Mouse (Mus musculus): ENCODE measurements around the gene Slc11a2. TPM values are rescaled to one million over a fixed set of nuclear protein-coding genes. Genes with fewer than 3 reads are reported as not detected.

The Slc11a2 gene
- total and polyA plus RNA-seq, 3 experiments: 24.4 to 43.7 (median 38.9) TPM

DNA sequence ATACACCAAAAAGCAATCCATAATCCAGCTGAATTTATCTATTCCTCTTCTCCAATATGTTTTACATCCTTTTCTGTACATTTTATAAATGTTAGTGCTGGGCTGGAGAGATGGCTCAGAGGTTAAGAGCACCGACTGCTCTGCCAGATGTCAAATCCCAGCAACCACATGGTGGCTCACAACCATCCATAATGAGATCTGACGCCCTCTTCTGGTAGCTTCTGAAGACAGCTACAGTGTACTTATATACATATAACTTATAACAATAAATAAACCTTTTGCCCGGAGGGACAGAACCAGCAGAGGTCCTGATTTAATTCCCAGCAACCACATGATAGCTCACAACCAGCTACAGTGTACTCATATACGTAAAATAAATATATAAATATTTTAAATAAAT lies 23.7 kb upstream of the Slc11a2 start:
- TF ChIP-seq POLR2A (IDR thresholded peaks at IDR 0.05; ENCODE audit: insufficient read depth, low read depth, low read length) (no peak), EP300 (IDR thresholded peaks at IDR 0.05; ENCODE audit: insufficient read depth, low read depth, low read length) (no peak), CTCF (IDR thresholded peaks at IDR 0.05) (no peak)
- no peak overlapping the region for H3K4me3 ChIP-seq
- H3K4me1 ChIP-seq (ENCODE audit: control insufficient read depth, insufficient read depth, low read length): peaks cover 2% of the 10 kb centered on the region; the same call in 1 of the 2 replicates
- no peak overlapping the region for H3K9ac ChIP-seq (ENCODE audit: low read depth, low read length)
- H3K27ac ChIP-seq: no peak overlapping the region
- DNase-seq: no peak
- H3K27me3 ChIP-seq (ENCODE audit: control insufficient read depth, insufficient read depth, low read length): no peaks in the 10 kb centered on the region
- no peaks in the 10 kb centered on the region for H3K36me3 ChIP-seq (ENCODE audit: control insufficient read depth, insufficient read depth, low read length)
- WGBS: 83% methylated on average over 4 of the region's 4 CpGs
- no peaks in the 10 kb centered on the region for H3K79me2 ChIP-seq (replicated peaks; ENCODE audit: control insufficient read depth, insufficient read depth, low read length)
- intact Hi-C loops (cut with DNase I): no loop called here

DNA sequence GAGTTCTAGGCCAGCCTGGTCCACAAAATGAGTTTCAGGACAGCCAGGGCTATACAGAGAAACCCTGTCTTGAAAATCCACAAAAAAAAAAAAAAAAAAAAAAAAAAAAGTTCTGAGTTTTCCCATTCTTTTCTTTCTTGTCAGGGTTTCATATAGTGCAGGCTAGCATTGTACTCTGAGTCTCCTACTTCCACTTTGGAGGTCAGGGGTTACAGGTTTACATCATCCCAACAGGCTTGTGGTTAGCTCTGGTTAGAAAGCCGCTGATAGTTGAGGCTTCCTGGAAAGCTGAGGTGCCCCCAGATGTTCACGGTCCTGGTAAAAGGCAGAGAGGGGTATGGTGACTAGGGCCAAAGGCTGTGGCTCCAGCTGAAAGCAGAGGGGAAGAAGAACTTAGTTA lies 22.0 kb upstream of the Slc11a2 start:
- no peak for DNase-seq
- Histone ChIP-seq H3K36me3 (ENCODE audit: control insufficient read depth, insufficient read depth, low read length) (no peaks in the 10 kb centered on the region), H3K79me2 (replicated peaks; ENCODE audit: control insufficient read depth, insufficient read depth, low read length) (no peaks in the 10 kb centered on the region), H3K27ac (no peak overlapping the region), H3K27me3 (ENCODE audit: control insufficient read depth, insufficient read depth, low read length) (no peaks in the 10 kb centered on the region), H3K9ac (ENCODE audit: low read depth, low read length) (no peak overlapping the region), H3K4me3 (no peak overlapping the region), H3K4me1 (ENCODE audit: control insufficient read depth, insufficient read depth, low read length) (peaks cover 5% of the 10 kb centered on the region)
- 64% methylated on average over 2 of the region's 2 CpGs for whole genome bisulfite sequencing
- intact Hi-C loops (cut with DNase I): no loop called here
- TF ChIP-seq POLR2A (IDR thresholded peaks at IDR 0.05; ENCODE audit: insufficient read depth, low read depth, low read length) (no peak), EP300 (IDR thresholded peaks at IDR 0.05; ENCODE audit: insufficient read depth, low read depth, low read length) (no peak)

DNA sequence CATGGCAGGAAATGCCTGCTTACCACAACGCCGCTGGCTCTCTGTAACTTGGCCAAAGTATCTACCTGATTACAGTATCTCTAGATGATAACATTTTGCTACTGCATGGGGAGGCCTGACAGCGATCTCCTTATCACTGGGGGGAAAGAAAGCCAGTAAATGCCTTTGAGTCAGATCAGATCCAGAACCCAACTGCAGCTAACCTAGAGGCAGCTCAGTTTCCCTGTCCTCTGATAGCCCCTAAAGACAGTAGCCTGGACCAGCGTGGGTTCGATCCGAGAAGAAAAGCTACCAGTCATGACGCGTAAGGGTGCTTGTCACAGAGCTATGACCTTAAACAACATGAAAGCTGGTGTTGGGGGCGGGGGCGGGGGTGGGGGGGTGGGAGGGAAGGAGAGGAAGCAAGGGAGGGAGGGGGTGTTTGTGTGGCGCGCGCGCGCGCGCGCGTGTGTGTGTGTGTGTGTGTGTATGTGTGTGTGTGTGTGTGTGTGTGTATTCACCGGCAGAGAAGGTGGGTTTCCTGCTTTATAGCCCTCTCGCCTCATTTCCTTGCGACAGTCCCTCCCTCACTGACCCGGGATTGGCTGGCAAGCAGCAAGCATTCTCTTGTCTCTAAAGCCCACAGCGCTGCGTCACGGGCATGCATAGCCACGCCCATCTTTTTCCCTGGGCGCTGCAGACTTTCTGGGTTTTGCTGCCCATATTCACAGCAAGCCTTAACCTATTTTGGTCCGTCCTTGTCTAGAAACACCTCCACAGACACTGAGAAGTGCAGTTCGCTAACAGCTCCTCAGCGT lies 18.5 kb upstream of the Slc11a2 start:
- peak overlapping the region; percentile 76 for H3K9ac ChIP-seq (ENCODE audit: low read depth, low read length)
- TF ChIP-seq CTCF (IDR thresholded peaks at IDR 0.05) (no peak), EP300 (IDR thresholded peaks at IDR 0.05; ENCODE audit: insufficient read depth, low read depth, low read length) (0 out of 2 replicates have a peak, but pooled peaks have one; percentile 17), POLR2A (IDR thresholded peaks at IDR 0.05; ENCODE audit: insufficient read depth, low read depth, low read length) (peak; percentile 77)
- peak; percentile 81 to 89 for DNase-seq
- H3K27me3 ChIP-seq (ENCODE audit: control insufficient read depth, insufficient read depth, low read length): no peaks in the 10 kb centered on the region
- H3K4me1 ChIP-seq (ENCODE audit: control insufficient read depth, insufficient read depth, low read length): peaks cover 5% of the 10 kb centered on the region
- intact Hi-C loops (cut with DNase I): loop anchor here (1.0 kb wide), 1 partner anchor 20 kb away; no protein-coding TSS in a partner anchor
- no peaks in the 10 kb centered on the region for H3K36me3 ChIP-seq (ENCODE audit: control insufficient read depth, insufficient read depth, low read length)
- peak overlapping the region; percentile 45 for H3K4me3 ChIP-seq
- H3K27ac ChIP-seq: peak overlapping the region; percentile 75
- 1% methylated on average over 30 of the region's 31 CpGs for WGBS
- H3K79me2 ChIP-seq (replicated peaks; ENCODE audit: control insufficient read depth, insufficient read depth, low read length): no peaks in the 10 kb centered on the region

DNA sequence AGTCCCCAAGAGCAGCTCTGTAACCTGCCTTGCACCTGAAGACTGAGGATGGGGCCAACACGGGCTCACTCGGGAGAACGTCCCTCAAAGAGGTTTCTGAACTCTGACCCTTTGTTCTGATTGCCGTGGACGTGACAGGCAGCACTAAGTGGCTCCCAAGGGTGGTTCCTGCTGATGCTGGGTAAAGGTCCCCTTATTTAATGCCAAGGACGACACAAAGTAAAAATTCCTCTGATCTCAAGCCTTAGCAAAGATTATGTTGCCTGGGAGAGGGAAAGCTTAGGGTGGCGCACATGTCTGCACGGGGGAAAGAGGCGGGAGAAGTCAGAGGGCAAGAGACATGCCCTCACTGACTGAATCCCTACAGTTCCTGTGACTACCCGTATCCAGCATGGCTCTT lies 11.6 kb upstream of the Slc11a2 start:
- no peak overlapping the region for H3K4me3 ChIP-seq
- no peaks in the 10 kb centered on the region for H3K27me3 ChIP-seq (ENCODE audit: control insufficient read depth, insufficient read depth, low read length)
- no peak for TF ChIP-seq EP300 (IDR thresholded peaks at IDR 0.05; ENCODE audit: insufficient read depth, low read depth, low read length)
- no peak for TF ChIP-seq CTCF (IDR thresholded peaks at IDR 0.05)
- no peak for TF ChIP-seq POLR2A (IDR thresholded peaks at IDR 0.05; ENCODE audit: insufficient read depth, low read depth, low read length)
- no peaks in the 10 kb centered on the region for H3K4me1 ChIP-seq (ENCODE audit: control insufficient read depth, insufficient read depth, low read length)
- H3K79me2 ChIP-seq (replicated peaks; ENCODE audit: control insufficient read depth, insufficient read depth, low read length): no peaks in the 10 kb centered on the region
- DNase-seq: no peak
- no peaks in the 10 kb centered on the region for H3K36me3 ChIP-seq (ENCODE audit: control insufficient read depth, insufficient read depth, low read length)
- no peak overlapping the region for H3K27ac ChIP-seq
- 64% methylated on average over 10 of the region's 10 CpGs for WGBS
- intact Hi-C loops (cut with DNase I): no loop called here
- no peak overlapping the region for H3K9ac ChIP-seq (ENCODE audit: low read depth, low read length)

DNA sequence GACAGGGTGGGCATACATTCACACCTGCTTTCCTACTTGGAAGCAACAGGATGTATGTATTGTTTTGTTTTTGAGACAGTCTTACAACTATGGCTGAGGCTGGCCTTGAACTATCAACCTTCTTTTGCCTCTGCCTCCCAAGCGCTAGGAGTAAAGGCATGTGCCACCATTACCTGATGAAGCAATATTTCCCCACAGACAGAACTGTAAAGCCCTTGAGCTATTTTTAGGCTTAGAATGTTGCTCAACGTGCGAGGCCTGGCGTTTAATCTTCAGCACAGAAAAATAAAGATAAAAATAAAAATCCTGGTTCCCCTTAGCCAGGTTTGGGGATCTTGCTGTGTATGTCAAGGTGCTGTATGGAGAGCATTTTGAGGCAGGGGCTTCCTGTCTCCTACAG lies 11.2 kb upstream of the Slc11a2 start:
- intact Hi-C loops (cut with DNase I): no loop called here
- Histone ChIP-seq H3K4me1 (ENCODE audit: control insufficient read depth, insufficient read depth, low read length) (no peaks in the 10 kb centered on the region), H3K4me3 (no peak overlapping the region), H3K27me3 (ENCODE audit: control insufficient read depth, insufficient read depth, low read length) (no peaks in the 10 kb centered on the region), H3K27ac (no peak overlapping the region), H3K36me3 (ENCODE audit: control insufficient read depth, insufficient read depth, low read length) (no peaks in the 10 kb centered on the region), H3K9ac (ENCODE audit: low read depth, low read length) (no peak overlapping the region), H3K79me2 (replicated peaks; ENCODE audit: control insufficient read depth, insufficient read depth, low read length) (no peaks in the 10 kb centered on the region)
- no peak for DNase-seq
- 41% methylated on average over 4 of the region's 4 CpGs for WGBS
- TF ChIP-seq CTCF (IDR thresholded peaks at IDR 0.05): no peak
- no peak for TF ChIP-seq EP300 (IDR thresholded peaks at IDR 0.05; ENCODE audit: insufficient read depth, low read depth, low read length)
- no peak for TF ChIP-seq POLR2A (IDR thresholded peaks at IDR 0.05; ENCODE audit: insufficient read depth, low read depth, low read length)

DNA sequence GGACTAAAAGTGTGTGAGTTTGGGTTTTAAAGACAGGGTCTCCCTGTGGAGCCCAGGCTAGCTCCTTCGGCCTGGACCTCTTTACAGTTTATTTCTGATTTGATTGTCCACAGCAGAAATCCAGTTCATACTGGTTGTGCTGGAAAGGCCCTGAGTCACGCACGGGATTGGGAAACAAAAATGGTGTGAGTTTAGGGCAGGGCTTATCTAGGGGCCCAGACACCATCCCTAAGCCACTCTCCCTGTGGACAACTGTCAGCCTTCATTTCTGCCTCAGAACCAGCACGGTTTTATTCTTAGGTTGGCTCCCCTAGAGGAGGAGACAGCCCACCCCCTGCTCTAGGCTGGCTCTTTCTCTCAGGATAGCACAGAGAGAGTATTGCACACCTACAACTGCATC lies 8.4 kb upstream of the Slc11a2 start:
- Histone ChIP-seq H3K4me3 (no peak overlapping the region), H3K27ac (no peak overlapping the region), H3K79me2 (replicated peaks; ENCODE audit: control insufficient read depth, insufficient read depth, low read length) (no peaks in the 10 kb centered on the region), H3K9ac (ENCODE audit: low read depth, low read length) (no peak overlapping the region), H3K27me3 (ENCODE audit: control insufficient read depth, insufficient read depth, low read length) (no peaks in the 10 kb centered on the region), H3K4me1 (ENCODE audit: control insufficient read depth, insufficient read depth, low read length) (no peaks in the 10 kb centered on the region), H3K36me3 (ENCODE audit: control insufficient read depth, insufficient read depth, low read length) (no peaks in the 10 kb centered on the region)
- 64% methylated on average over 4 of the region's 4 CpGs for WGBS
- intact Hi-C loops (cut with DNase I): no loop called here
- DNase-seq: no peak
- no peak for TF ChIP-seq EP300 (IDR thresholded peaks at IDR 0.05; ENCODE audit: insufficient read depth, low read depth, low read length)
- TF ChIP-seq CTCF (IDR thresholded peaks at IDR 0.05): no peak
- no peak for TF ChIP-seq POLR2A (IDR thresholded peaks at IDR 0.05; ENCODE audit: insufficient read depth, low read depth, low read length)

Measured in heart, adult 2 months (tissue).